Mouse (Mus musculus) forebrain, embryonic 14.5 days (tissue): ENCODE results near the gene Kit. TPM values are rescaled to one million over a fixed set of nuclear protein-coding genes. Genes with fewer than 3 reads are reported as not detected.

Experiments used
- ATAC-seq: fragments of 200-750 bp; cut with Nextera tagmentation; 2 replicates; pipeline ENCODE4 v1.8.0; 2017; ENCODE audit warnings: mild to moderate bottlenecking, moderate library complexity
- DNase-seq: peaks from one replicate; pipeline ENCODE4 v3.0.0-alpha.2; 2015; ENCODE audit warnings: low spot score
- H3K27ac ChIP-seq: fragments of 300-500 bp; sonication (generic); 2 replicates; pipeline ENCODE4 v1.5.1; 2014; ENCODE audit warnings: low read depth, mild to moderate bottlenecking, control low read depth, low read length, moderate library complexity
- H3K27me3 ChIP-seq: fragments of 300-500 bp; sonication (generic); replicated peaks from 2 replicates; pipeline ENCODE4 v1.6.1; 2014; ENCODE audit warnings: low read length, control low read depth, mixed read lengths; ENCODE audit not compliant: control insufficient read depth, insufficient read depth
- H3K36me3 ChIP-seq: fragments of 300-500 bp; sonication (generic); 2 replicates; pipeline ENCODE4 v1.6.1; 2014; ENCODE audit warnings: low read length, control low read depth; ENCODE audit not compliant: control insufficient read depth, insufficient read depth
- H3K4me1 ChIP-seq: fragments of 300-500 bp; sonication (generic); 2 replicates; pipeline ENCODE4 v1.6.1; 2014; ENCODE audit warnings: antibody characterized with exemption, low read length, control low read depth; ENCODE audit not compliant: control insufficient read depth, insufficient read depth
- H3K4me2 ChIP-seq: fragments of 300-500 bp; sonication (generic); 2 replicates; pipeline ENCODE4 v1.6.1; 2014; ENCODE audit warnings: mild to moderate bottlenecking, control low read depth, low read length
- H3K4me3 ChIP-seq: fragments of 300-500 bp; sonication (generic); 2 replicates; pipeline ENCODE4 v1.5.1; 2014; ENCODE audit warnings: low read depth, low read length, control low read depth
- H3K9ac ChIP-seq: fragments of 300-500 bp; sonication (generic); 2 replicates; pipeline ENCODE4 v1.6.1; 2014; ENCODE audit warnings: mild to moderate bottlenecking, low read length, control low read depth, moderate library complexity
- H3K9me3 ChIP-seq: fragments of 300-500 bp; sonication (generic); replicated peaks from 2 replicates; pipeline ENCODE4 v1.6.1; 2016; ENCODE audit warnings: low read length, control low read depth, mixed read lengths; ENCODE audit not compliant: control insufficient read depth
- WGBS: fragments of 180-500 bp; shearing (Covaris S2); extraction: QIAGEN DNeasy Blood & Tissue Kit; methylation state at CpG from one replicate; pipeline ENCODE4 v1.1.7; 2014; 5-methylcytosine and 5-hydroxymethylcytosine counted together
- polyA plus RNA-seq: library from polyadenylated mRNA; unstranded; fragments of >200 nt; fragmentation: Nextera tagmentation; extraction: Ambion mirVana; gene quantifications from 2 replicates; pipeline ENCODE4 v1.2.1, GENCODE M21; 2014

Kit gene
- polyA plus RNA-seq, 1 experiment from 2014 or later = 27.0 TPM

DNA sequence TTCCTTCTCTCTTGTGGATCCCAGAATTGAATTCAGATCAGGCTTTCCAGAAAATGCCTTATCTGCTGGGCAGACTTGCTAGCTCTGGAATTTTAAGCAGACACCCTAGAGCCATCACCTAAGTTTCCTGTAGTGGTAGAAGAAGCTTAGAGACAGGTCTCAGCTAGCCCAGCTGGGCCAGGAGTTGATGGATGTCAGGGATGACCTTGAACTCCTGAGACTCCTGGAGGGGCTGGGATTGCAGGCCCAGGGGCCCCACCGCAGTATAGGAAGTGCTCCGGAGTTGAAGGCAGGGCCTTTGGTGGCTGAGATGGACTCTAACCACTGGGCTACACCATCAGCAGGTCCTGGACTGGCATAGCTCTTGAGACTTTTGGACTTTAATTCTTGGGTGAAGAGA lies 22.6 kb downstream of the Kit start:
- H3K36me3 ChIP-seq = no peaks in the 10 kb centered on the region
- ATAC-seq (no peak), DNase-seq (no peak)
- H3K9ac ChIP-seq = no peak overlapping the region
- no peak overlapping the region for H3K27ac ChIP-seq
- H3K4me1 ChIP-seq = peaks cover 11% of the 10 kb centered on the region; the same call in 1 of the 2 replicates
- H3K9me3 ChIP-seq = no peaks in the 10 kb centered on the region
- H3K4me2 ChIP-seq = no peak overlapping the region
- 93% methylated on average over 2 of the region's 2 CpGs for WGBS
- H3K4me3 ChIP-seq = no peak overlapping the region
- peaks cover 8% of the 10 kb centered on the region; the same call in 1 of the 2 replicates for H3K27me3 ChIP-seq

- 91% methylated on average over 13 of the region's 13 CpGs for WGBS
- DNase-seq = no peak
These were observed 23.8 kb downstream of the Kit start for GRCm38 (mm10) chr5:75598491-75598890.

DNA sequence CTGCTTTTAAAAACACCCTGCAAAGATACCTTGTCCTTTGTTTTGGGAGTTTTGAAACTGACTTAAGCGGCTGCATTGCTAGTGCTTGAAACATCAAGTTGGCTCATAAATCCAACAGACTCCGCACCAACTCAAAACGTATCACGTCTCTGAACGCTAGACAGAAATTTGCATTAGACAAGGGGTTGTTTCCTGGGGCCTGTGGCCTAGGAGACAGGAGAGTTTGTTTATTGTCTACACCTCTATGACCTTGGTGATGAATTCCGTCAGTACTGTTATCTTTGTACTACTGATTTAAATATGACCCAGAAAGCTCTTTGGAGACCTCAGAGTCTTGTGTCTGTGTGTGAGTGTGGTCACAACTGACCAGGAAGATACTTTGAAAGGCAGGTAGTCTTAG lies 25.3 kb downstream of the Kit start:
- WGBS = 86% methylated on average over 6 of the region's 6 CpGs

More at GRCm38 (mm10) chr5:75598491-75598890, 23.8 kb downstream of the Kit start:
- H3K27me3 ChIP-seq = peaks cover 4% of the 10 kb centered on the region; the same call in 1 of the 2 replicates
- no peak overlapping the region for H3K9ac ChIP-seq
- H3K27ac ChIP-seq = no peak overlapping the region
- H3K9me3 ChIP-seq = no peaks in the 10 kb centered on the region
- peaks cover 10% of the 10 kb centered on the region; the same call in 1 of the 2 replicates for H3K4me1 ChIP-seq
- no peak for ATAC-seq
- H3K36me3 ChIP-seq = no peaks in the 10 kb centered on the region
- H3K4me3 ChIP-seq = no peak overlapping the region
- H3K4me2 ChIP-seq = no peak overlapping the region

GRCm38 (mm10) chr5:75604238-75604637 lies 29.5 kb downstream of the Kit start:
- 46% methylated on average over 9 of the region's 9 CpGs for WGBS
- Histone ChIP-seq H3K27me3 (no peaks in the 10 kb centered on the region), H3K9ac (no peak overlapping the region), H3K4me1 (no peaks in the 10 kb centered on the region; the same call in 1 of the 2 replicates), H3K9me3 (no peaks in the 10 kb centered on the region), H3K36me3 (0 out of 2 replicates have a peak, but pooled peaks cover 2% of the 10 kb centered on the region), H3K4me3 (no peak overlapping the region), H3K27ac (no peak overlapping the region), H3K4me2 (no peak overlapping the region)
- ATAC-seq (no peak), DNase-seq (no peak)

More for the DNA sequence above, 25.3 kb downstream of the Kit start:
- Histone ChIP-seq H3K27ac (no peak overlapping the region), H3K4me2 (no peak overlapping the region), H3K9me3 (no peaks in the 10 kb centered on the region), H3K4me3 (no peak overlapping the region), H3K27me3 (no peaks in the 10 kb centered on the region; the same call in 1 of the 2 replicates), H3K9ac (no peak overlapping the region), H3K4me1 (peaks cover 6% of the 10 kb centered on the region; the same call in 1 of the 2 replicates), H3K36me3 (no peaks in the 10 kb centered on the region)
- DNase-seq (no peak), ATAC-seq (no peak)

DNA sequence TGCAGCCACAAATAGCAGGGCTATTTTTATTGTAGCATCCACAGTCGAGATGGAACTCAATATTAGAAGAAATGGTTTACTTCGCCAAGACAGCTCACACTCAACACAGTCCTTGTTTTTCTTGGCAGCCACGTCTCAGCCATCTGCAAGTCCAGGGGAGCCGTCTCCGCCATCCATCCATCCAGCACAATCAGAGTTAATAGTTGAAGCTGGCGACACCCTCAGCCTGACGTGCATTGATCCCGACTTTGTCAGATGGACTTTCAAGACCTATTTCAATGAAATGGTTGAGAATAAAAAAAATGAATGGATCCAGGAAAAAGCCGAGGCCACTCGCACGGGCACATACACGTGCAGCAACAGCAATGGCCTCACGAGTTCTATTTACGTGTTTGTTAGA lies 32.2 kb downstream of the Kit start:
- no peak overlapping the region for H3K4me3 ChIP-seq
- no peaks in the 10 kb centered on the region for H3K27me3 ChIP-seq
- H3K4me1 ChIP-seq = peaks cover 1% of the 10 kb centered on the region; the same call in 1 of the 2 replicates
- ATAC-seq (no peak), DNase-seq (peak; percentile 23)
- no peak overlapping the region for H3K27ac ChIP-seq
- no peaks in the 10 kb centered on the region for H3K9me3 ChIP-seq
- 70% methylated on average over 14 of the region's 14 CpGs for WGBS
- no peak overlapping the region for H3K4me2 ChIP-seq
- no peak overlapping the region for H3K9ac ChIP-seq
- H3K36me3 ChIP-seq = 0 out of 2 replicates have a peak, but pooled peaks cover 7% of the 10 kb centered on the region

DNA sequence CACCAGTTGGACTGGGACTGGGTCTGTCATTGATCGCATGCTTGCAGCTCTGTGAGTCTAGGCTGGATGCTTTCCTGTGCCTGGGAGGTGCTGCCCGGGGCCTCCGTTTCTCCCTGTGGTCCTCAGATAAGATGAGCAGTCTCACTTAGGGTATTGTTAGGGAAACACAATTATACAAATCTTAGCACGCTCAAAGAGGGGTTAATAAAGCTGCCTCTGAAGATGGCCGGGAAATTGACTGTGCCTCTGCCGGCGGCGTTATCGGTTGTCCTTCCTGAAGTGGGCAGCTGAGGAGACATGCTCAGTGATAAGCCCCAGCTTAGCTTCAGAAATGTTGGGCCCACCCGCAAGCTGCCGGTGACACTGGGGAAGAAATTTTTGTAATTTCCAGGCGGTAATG lies 33.3 kb downstream of the Kit start:
- Histone ChIP-seq H3K27me3 (no peaks in the 10 kb centered on the region), H3K4me3 (no peak overlapping the region), H3K36me3 (0 out of 2 replicates have a peak, but pooled peaks cover 7% of the 10 kb centered on the region), H3K9ac (no peak overlapping the region), H3K4me1 (peaks cover 7% of the 10 kb centered on the region; the same call in 1 of the 2 replicates), H3K4me2 (no peak overlapping the region), H3K27ac (no peak overlapping the region), H3K9me3 (no peaks in the 10 kb centered on the region)
- no peak for DNase-seq
- ATAC-seq = no peak
- WGBS = 78% methylated on average over 12 of the region's 12 CpGs

GRCm38 (mm10) chr5:75612380-75612779 lies 37.7 kb downstream of the Kit start:
- Histone ChIP-seq H3K36me3 (0 out of 2 replicates have a peak, but pooled peaks cover 7% of the 10 kb centered on the region), H3K9me3 (no peaks in the 10 kb centered on the region), H3K27ac (peak overlapping the region; percentile 52; the same call in 1 of the 2 replicates), H3K4me2 (no peak overlapping the region), H3K27me3 (no peaks in the 10 kb centered on the region), H3K4me1 (peaks cover 7% of the 10 kb centered on the region; the same call in 1 of the 2 replicates), H3K4me3 (no peak overlapping the region), H3K9ac (no peak overlapping the region)
- ATAC-seq (peak; percentile 65; the same call in 1 of the 2 replicates), DNase-seq (peak; percentile 76)
- WGBS = 27% methylated on average over 1 of the region's 1 CpGs

DNA sequence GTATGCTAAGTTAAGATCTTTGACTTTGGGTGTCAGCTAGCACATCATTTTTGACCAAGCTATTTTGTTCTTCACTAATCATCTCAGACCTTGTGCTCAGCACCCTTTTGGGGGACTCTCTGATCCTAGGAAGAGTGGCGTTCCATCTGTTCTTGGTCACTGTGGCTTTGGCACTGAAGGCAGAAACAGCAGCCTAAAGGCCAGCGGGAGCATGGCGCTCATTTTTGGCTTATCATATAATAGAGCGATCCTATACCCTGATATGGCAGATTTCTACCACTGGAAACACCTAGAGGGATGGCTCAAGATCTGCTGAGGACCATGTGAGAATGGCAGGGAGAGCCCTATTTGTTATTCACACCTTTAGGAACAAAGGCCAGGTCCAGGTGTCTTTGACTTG lies 38.2 kb downstream of the Kit start:
- DNase-seq = no peak
- H3K4me3 ChIP-seq = no peak overlapping the region
- no peak overlapping the region for H3K9ac ChIP-seq
- no peak for ATAC-seq
- H3K4me2 ChIP-seq = no peak overlapping the region
- 0 out of 2 replicates have a peak, but pooled peaks cover 7% of the 10 kb centered on the region for H3K36me3 ChIP-seq
- H3K27ac ChIP-seq = 0 out of 2 replicates have a peak overlapping the region, but pooled peaks have one; percentile 15
- WGBS = 86% methylated on average over 4 of the region's 4 CpGs
- H3K4me1 ChIP-seq = peaks cover 7% of the 10 kb centered on the region; the same call in 1 of the 2 replicates
- no peaks in the 10 kb centered on the region for H3K27me3 ChIP-seq
- H3K9me3 ChIP-seq = no peaks in the 10 kb centered on the region

GRCm38 (mm10) chr5:75615000-75615571 lies 40.4 kb downstream of the Kit start:
- no peak overlapping the region for H3K4me2 ChIP-seq
- H3K4me1 ChIP-seq = peaks cover 7% of the 10 kb centered on the region; the same call in 1 of the 2 replicates
- H3K4me3 ChIP-seq = no peak overlapping the region
- DNase-seq = peak; percentile 25
- ATAC-seq = no peak
- WGBS = 87% methylated on average over 11 of the region's 11 CpGs
- H3K27me3 ChIP-seq = no peaks in the 10 kb centered on the region
- no peaks in the 10 kb centered on the region for H3K36me3 ChIP-seq
- no peak overlapping the region for H3K9ac ChIP-seq
- no peak overlapping the region for H3K27ac ChIP-seq
- H3K9me3 ChIP-seq = no peaks in the 10 kb centered on the region
